Mouse (Mus musculus): Measurements from ENCODE around the gene Borcs7. TPM values are rescaled to one million over a fixed set of nuclear protein-coding genes. Genes with fewer than 3 reads are reported as not detected.

Borcs7 gene
- polyA plus RNA-seq (2017; shearing (Covaris generic)) = 10 to 100 TPM in 1 of 3 experiments, 1 to 10 TPM in 2; 6.0 to 10.8 (median 8.0) TPM

DNA sequence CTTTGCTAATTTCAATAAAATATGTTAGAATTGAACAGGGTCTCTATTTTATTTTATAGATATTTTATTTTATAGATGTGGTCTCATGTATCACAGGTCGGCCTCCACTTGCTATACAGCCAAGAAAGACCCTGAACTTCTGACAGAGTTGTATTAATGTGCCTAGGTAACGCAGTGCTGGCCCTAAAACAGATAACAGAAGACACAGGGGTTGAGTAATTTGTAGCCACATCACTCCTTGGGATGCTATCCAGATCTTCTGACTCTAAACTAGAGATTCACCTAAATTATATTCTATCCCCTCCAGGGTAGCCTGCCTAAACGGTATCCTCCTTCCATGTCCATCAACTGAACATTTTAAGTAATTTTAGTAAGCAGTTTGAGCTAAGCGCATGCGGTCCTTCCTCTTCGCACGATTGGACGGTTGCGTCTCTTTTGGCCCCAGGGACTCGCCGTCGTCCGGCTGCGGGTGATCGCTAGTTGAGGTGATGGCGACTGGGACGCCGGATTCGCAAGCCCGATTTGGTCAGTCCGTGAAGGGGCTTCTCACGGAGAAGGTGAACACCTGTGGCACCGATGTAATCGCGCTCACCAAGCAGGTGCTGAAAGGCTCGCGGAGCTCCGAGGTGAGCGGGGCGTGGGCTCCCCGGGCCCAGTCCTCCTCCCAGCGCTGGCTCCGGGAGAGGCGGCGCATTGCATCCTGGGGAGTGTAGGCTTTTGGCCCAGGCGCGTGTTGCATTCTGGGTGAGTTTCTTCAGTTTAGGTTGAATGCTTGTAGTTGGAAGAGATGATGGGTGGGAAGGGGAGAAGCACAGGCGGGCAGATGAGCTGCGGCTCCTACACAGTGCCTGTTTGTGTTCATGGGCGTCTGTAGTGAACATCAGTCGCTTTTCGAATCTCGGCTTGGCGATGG lies at the start of gene Borcs7:
Gene Borcs7, plus strand, starts transcription at position 447 of the 913 bp plus-strand sequence.
- ATAC-seq = peak; percentile 94

DNA sequence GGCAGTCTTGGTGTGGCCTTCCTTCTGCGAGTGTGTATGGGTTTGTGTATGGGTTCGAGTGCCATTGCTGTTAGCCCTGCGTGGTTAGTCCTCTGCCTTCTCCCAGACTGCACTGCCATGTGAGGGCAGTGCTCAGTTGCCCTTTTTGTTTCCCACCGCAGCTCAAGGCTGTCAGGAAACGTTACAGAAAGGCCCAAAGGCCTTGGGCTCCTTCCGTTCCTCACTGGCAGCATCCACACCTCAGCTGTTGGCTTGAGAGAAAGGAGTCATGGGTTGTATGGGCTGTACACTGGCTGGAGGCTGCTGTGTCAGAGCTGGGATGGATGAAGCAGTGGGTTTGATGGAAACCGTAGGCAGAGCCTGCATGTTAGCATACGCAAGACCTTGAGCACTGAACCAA lies 48.9 kb upstream of the Borcs7 start:
- ATAC-seq = no peak

DNA sequence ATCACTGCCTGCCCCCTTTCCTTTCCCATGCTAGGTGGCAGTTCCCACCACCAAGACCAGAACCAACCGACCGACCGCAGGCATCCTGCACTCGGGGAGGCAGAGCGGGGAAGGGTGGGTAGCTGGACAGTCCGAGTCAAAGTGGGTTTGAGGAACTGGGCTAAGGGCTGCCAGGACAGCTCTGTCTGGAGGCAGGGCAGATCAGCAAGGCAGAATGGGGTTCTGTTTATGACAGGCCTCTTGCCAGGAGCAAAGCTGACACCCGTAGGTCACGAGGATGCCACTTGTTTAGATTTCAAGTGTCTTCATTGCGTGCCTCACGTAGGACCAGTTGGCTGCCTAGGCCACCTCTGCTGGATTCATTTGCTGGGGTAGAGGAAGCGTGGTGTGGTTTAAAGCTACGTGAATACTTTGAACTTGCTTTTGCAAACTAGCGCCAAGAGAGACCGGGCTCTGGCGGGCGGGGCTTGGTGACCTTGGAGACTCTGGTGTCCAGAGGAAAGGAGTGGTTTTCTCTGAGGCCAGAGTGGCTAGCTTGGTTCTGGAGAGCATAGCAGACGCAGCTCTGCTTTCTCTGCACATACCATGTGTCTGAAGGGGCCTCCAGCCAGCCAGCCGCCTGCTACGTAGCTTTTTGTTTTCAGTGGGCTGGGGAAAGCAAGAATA lies 48.2 kb upstream of the Borcs7 start:
- no peak for ATAC-seq

- ATAC-seq = no peak
Observed at GRCm38 (mm10) chr19:46642136-46642753, 47.5 kb upstream of the Borcs7 start.

DNA sequence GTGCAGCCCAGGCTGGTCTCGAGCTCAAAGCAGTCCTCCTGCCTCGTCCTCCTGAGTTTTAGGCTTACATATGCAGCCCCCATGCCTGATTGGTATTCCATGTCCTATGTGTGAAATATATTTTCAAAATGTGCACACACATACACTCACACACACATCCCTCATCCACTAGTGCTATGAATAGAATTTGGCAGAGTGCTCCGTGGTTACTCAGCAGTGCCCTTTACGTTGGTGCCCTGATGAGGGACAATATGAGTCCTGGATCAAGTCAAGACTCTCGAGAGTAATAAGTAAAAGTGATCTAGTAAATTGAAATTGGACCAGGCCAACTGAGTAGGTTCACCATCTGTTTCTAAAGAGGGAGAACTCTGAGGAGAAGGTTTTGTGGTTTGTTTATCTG lies 46.5 kb upstream of the Borcs7 start:
- no peak for ATAC-seq

DNA sequence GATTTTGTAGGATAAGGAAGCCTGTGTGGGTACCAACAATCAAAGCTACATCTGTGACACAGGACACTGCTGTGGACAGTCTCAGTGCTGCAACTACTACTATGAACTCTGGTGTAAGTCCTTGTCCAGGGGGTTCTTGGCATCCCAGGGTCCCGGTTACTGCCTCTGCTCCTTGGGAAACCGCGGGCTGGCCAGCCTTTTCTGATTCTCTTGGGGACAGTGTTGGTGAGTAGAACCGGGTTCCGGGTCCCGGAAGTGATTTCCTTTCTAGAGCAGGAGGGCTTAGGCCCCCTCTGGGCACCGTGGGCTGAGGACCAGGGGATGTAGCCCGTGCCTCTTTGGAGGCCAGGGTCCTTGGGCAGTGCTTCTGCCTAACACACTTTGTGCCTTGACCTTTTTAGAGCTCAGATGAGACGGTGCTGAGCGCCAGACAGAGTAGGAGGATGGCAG lies 45.3 kb upstream of the Borcs7 start:
- no peak for ATAC-seq

DNA sequence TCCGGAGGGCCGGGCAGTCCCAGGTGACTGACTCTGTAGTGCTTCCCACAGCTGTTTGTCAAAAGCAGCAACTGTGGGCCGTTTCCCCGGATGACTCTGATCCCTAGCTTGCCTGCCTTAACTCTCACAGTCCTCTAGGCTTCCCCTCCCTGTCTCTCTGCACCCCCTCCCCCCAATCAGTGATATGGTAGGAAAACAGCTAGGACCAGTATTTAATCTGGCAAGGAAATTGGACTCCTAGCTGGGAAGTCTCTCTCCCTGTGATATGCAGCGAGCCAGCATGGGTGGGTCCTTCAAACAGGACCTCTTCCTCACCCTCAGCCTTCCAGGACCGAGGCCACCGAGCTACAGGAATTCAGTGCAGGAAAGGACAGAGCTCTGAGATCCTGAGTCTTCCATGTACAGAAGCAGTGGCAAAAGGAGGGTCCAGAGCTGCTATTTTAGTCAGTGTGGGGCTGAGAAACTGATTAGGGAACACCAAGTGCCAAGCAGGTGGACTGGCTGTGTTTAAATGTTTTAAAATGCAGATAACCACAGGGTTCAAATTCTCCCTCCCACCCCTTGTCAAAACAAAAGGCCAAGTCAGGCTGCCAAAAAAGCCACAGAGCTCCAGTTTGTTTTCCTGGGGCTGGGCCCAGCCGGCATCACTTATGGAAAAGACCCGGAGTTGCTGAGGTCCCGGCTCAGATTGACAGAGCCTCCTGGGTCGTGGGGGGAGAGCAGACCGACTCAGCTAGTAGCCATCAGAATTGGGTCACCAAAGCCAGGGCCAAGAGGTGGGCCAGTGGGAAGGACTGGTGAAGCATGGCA lies 44.7 kb upstream of the Borcs7 start:
- no peak for ATAC-seq

DNA sequence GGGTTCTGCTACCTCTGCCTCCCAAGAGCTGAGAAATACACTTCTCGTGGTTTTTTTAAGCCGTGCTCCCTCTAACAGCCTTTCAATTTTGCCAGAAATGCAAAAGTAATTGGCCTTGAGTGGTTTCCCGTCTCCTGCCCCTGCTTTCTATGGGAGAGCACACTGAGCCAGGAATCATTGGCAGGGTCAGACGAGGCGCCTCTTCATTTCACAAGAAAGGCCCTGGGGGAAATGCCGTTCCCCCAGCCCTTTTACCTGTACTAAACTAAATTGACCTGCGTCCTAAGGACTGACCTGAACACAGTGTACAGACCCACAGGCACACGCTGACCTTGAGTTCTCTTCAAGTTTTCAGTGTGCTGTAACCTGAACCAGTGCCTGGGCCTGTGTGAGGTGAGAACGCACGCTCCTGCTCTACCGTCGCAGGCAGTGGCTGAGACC lies 43.6 kb upstream of the Borcs7 start:
- no peak for ATAC-seq

GRCm38 (mm10) chr19:46647254-46647653 lies 42.5 kb upstream of the Borcs7 start:
- ATAC-seq = no peak

GRCm38 (mm10) chr19:46647850-46648249 lies 41.9 kb upstream of the Borcs7 start:
- no peak for ATAC-seq

DNA sequence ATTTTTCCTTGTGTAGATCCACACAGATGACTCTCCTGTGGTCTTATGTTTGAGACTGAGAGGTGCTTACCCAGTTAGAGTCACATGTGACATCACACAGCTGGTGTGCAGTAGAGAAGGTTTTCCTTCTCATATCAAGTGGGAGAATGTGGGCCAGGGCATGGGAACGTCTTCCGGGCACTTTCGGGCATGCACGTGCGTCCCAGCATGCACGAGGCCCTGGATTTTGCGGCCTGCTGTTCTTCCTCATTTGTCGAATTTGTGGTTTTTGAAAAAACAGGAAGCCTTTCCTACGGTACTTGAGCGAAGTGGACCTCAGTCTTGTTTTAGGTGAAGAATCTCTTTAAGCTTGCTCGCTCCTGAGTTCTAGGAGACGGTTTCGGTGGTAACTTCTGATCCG lies 41.1 kb upstream of the Borcs7 start:
- ATAC-seq = no peak

DNA sequence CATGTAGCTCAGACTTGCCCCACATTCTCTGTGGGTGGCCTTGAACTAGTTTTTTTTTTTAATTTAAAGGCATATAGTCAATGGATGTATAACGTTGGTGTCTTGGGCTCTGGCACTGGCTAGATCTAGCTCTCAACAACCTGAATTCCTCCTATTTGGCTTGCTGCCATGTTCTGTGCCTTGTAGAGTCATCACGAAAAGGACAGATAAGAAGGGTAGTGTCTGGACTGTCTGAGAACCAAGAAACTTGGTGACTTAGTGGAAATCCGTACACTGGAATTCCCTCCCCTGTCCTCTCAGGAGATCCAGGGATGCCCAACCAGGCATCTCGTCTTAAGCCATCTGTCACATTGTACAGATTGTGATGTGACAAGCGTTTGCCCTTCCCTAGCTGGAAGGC lies 36.5 kb upstream of the Borcs7 start:
- no peak for ATAC-seq

DNA sequence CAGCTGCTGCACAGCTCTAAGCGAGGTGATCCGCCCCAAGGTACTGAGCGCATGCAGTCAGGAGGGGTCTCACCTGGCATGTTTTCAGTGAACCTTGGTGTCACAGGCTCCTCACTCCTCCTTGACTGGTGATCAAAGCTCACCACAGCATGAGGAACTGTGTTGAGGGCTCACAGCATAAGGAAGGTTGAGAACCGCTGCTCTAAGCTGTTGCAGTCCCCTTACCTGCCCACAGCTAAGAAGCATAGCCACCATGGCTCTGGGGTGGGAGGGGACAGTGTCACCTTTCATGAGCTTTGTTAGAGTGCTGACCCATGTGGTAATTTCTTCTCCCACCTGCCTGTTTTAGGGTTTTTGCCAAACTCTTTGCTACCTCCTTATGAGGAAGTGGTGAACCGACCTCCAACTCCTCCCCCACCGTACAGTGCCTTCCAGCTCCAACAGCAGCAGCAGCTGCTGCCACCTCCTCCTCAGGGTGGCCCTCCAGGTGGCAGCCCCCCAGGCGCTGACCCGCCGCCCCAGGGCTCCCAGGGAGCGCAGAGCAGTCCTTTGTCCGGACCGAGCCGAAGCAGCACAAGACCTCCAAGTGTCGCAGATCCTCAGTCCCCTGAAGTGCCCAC lies 36.0 kb upstream of the Borcs7 start:
- ATAC-seq = no peak

DNA sequence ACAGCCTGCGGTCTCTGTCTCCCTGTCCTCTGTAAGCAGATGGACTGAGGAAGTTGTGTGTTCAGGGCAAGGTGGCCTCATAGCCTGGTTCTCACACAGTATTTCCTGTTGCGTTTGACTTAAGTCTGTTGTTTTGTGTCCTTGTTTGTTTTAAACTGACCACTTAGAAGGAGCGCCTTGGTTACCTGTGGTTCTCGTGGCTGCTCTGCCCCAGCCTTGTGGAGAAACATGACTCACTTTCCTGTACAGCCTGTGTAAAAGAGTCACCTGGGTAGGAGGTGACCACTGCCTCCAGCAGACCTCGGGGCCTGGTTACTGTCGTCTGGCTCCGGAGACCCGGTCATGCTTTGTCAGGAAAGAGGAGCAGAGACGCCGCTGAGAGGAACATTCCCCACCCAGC lies 34.1 kb upstream of the Borcs7 start:
- ATAC-seq = no peak

DNA sequence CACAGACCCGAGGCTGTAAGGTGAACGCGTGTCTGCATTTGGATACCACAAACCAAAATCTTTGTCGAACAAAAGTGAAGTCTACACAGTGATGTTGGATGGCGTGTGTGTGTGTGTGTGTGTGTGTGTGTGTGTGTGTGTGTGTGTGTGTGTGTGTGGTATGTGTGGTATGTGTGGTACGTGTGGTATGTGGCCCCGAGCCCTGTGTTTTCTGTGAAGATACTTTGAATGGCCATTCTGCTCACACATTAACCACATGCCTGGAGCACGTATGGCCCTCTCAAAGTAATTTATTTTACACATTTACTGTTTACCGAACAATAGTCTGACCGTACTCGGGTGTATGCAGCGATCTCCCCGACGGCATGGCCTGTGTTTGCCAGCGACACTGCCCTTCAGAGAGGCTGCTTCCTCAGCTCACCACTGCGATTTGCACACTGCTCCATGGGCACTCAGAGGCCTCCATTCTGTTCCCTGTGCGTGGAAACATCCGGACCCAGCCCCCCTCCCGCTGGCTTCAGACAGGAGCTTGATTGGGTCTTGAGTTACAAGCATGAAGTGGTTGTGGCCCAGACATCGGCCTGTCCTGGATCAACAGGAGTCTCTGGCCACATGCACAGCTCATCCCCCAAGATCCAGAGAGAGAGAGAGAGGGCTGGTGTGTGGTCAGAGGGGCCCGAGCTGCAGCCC lies 33.4 kb upstream of the Borcs7 start:
- no peak for ATAC-seq

DNA sequence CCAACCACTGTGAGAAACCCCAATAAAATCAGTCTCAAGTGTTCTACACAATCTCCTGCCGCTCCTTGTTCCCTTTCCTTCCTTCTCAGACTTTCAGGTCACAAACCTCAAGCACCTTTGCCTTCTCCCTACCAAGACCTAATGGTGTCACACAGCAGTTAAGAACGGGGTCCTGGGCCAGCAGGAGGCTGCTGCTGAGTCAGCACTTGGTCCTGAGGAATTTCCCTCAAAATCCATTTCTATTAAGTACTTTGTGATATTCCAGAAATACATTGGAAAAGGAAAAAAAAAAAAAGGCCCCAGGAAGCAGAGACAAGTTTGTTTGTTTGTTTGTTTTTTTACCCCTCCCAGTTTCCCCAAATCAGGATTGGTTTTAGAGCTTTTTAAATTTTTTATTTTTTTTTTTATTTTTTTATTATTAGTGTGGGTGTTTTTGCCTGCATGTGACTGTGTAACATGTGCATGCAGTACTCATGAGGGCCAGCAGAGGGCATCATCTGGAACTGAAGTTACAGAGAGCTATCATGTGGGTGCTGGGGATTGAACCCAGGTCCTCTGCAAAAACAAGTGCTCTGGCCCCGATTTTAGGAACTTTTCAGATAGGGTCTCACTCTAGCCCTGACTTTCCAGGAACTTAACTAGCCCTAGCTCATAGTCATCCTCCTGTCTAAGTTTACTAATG lies 32.2 kb upstream of the Borcs7 start:
- no peak for ATAC-seq

- ATAC-seq = no peak
Observed at GRCm38 (mm10) chr19:46658348-46658747, 31.4 kb upstream of the Borcs7 start.

GRCm38 (mm10) chr19:46658851-46659250 lies 30.9 kb upstream of the Borcs7 start:
- no peak for ATAC-seq

- ATAC-seq = no peak
Observed at GRCm38 (mm10) chr19:46661511-46661910, 28.2 kb upstream of the Borcs7 start.

DNA sequence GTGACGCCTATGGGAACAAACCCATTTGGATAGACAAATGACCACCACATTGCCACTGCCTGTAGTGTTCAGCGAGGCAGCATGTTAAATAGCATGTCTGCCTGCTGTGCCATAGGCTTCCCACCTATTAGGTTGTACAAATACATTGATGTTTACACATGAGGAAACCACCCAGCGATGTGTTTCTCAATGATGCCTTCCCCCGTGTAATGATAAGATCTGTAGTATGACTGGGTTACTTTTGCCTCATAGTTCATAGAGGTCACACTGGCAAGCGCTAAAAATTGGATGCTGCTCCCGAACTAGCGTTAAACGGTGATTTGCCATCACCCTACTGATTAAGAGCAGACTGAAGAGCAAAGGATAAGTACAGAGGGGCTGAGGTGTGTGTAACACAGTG lies 27.5 kb upstream of the Borcs7 start:
- ATAC-seq = no peak

- ATAC-seq = no peak
Observed at GRCm38 (mm10) chr19:46662784-46663183, 26.9 kb upstream of the Borcs7 start.
